ENCODE assay signal across 26 mouse cellular contexts in genomic region chr2:93153833-93154232, GRCm38 (mm10).
"Had no signal": no experiment of that assay in that cellular context is flagged by ENCODE, and none has a peak within 500 bp of the region (broad histone marks: within the 10 kb centered on the region; RNA-seq: fewer than 3 reads in every experiment).

No protein-coding gene starts in this region.

- H3K27me3 ChIP-seq: heart, embryonic 13.5 days; heart, embryonic 15.5 days; hindbrain, embryonic 13.5 days; hindbrain, embryonic 15.5 days; kidney, embryonic 15.5 days; limb, embryonic 15.5 days had no signal

- H3K4me2 ChIP-seq: heart, embryonic 11.5 days; heart, embryonic 13.5 days; heart, embryonic 15.5 days; hindbrain, embryonic 13.5 days; hindbrain, embryonic 15.5 days; kidney, embryonic 15.5 days; limb, embryonic 13.5 days; limb, embryonic 15.5 days; liver, embryonic 12.5 days had no signal

- DNase-seq: gastrocnemius, postnatal 14 days; gastrocnemius, postnatal 36 days; heart, adult 11 months; heart, adult 2 months; heart, postnatal 14 days; heart, postnatal 36 days; kidney, adult 11 months; kidney, adult 2 months; kidney, adult 9 months; kidney, postnatal 14 days; kidney, postnatal 36 days; layer of hippocampus, adult 9-11 months; layer of hippocampus, postnatal 36 days; left cerebral cortex, postnatal 4 days had no signal

- H3K4me1 ChIP-seq: kidney, embryonic 15.5 days; limb, embryonic 13.5 days; limb, embryonic 15.5 days; liver, embryonic 12.5 days had no signal

- H3K36me3 ChIP-seq: heart, embryonic 13.5 days; heart, embryonic 15.5 days; hindbrain, embryonic 13.5 days; hindbrain, embryonic 15.5 days; kidney, embryonic 15.5 days; limb, embryonic 13.5 days; limb, embryonic 15.5 days; liver, embryonic 12.5 days had no signal

- H3K27ac ChIP-seq: heart, adult 2 months; heart, embryonic 13.5 days; heart, embryonic 15.5 days; hindbrain, embryonic 13.5 days; hindbrain, embryonic 15.5 days; hindbrain, postnatal 0 days; kidney, embryonic 15.5 days; kidney, postnatal 0 days; limb, embryonic 13.5 days; limb, embryonic 15.5 days; liver, embryonic 12.5 days; liver, embryonic 14.5 days had no signal

- H3K9me3 ChIP-seq: heart, embryonic 13.5 days; heart, embryonic 15.5 days; hindbrain, embryonic 13.5 days; hindbrain, embryonic 15.5 days; kidney, embryonic 15.5 days; limb, embryonic 13.5 days; limb, embryonic 15.5 days; liver, embryonic 12.5 days had no signal

- H3K4me3 ChIP-seq: heart, adult 2 months; heart, embryonic 13.5 days; heart, embryonic 15.5 days; hindbrain, embryonic 13.5 days; hindbrain, embryonic 15.5 days; kidney, embryonic 15.5 days; limb, embryonic 13.5 days; limb, embryonic 15.5 days; liver, embryonic 12.5 days had no signal

- ATAC-seq: liver, embryonic 12.5 days had no signal

- H3K9ac ChIP-seq: heart, embryonic 13.5 days; heart, embryonic 15.5 days; hindbrain, embryonic 13.5 days; hindbrain, embryonic 15.5 days; kidney, embryonic 15.5 days; limb, embryonic 13.5 days; limb, embryonic 15.5 days; liver, embryonic 12.5 days; liver, embryonic 14.5 days had no signal
